Mouse (Mus musculus): Measurements from ENCODE around the gene Lyve1. TPM values are rescaled to one million over a fixed set of nuclear protein-coding genes. Genes with fewer than 3 reads are reported as not detected.
"Not testable (repeated sequence)": the region's sequence is repeated elsewhere in the genome, so short reads cannot be mapped to it uniquely, and the experiment has no call there.

Gene Lyve1
- polyA plus RNA-seq (2012; rRNA removed), result 0.38 and 1.1 TPM in 2 replicates

DNA sequence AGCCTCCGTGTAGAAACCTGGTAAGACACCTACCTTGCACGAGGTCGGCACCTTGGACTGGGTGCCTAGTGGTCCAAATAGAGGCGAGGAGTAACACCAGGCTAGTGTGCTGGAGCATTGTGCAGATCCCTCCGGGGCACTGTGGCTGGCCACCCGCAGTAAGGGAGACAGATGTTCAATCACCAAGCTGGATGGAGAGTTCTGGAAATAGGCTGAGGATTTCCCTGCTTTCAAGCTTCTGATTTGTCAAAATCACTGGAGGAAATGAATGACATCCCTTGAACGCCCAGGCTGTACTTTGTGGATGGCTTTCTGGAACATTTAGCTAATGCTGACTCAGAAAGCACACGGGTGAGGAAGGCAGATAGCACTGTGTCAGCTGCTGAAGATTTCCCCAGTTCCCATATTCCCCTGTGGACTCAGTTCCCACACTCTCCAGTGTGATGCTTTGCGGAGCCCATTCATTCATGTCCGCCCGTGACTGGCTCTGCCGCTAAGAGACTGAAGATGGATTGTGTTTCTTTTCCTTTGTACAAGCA, at the start of gene Lyve1:
TSS of gene Lyve1 (minus strand) at position 489 of the 539 bp plus-strand sequence.
- no peak for DNase-seq (ENCODE audit: extremely low spot score in 1 of 2, low spot score in 1 of 2)

DNA sequence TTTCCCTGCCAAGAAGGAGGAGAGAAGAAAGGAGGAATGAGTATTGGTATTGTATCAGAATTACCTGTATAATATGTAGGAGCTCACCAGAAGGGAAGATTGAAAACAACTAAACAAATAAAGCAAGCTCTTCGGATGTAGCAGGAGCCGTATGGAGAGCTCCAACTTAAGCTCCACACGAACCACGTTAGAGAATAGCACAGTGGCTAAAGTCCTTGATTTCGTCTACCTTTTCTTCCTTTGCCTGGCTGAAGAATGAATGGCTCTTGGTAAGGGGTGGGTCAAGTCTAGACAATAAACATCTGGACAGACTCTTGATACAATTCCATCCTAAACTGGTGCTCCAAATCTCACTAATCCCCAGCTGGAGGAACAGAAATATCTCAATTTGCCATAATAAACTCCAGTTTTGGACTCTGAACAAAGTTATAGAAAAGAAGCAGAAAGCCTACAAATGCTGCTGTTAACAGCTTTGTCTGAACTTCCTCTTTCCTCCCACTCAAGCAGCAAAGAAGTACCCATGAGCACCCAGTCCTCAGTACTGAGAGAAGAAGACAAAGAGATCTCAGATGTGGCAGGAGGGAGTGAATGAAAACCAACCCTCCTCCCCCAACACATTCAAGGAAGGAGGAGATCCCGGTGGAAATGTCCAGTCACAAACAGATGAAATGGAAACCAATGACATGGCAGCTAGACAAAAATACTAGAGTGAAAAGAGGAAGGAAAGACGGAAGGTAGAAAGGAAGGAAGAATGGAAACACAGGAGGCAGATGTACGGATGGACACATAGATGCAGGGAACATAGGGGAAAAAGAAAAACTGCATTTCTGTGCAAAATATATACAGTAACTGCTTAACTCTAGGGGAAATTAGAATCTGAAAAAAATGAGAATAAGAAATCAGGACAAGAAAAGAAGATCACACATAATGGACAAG, 45.4 kb upstream of the Lyve1 start:
- no peak for DNase-seq (ENCODE audit: extremely low spot score in 1 of 2, low spot score in 1 of 2)

DNA sequence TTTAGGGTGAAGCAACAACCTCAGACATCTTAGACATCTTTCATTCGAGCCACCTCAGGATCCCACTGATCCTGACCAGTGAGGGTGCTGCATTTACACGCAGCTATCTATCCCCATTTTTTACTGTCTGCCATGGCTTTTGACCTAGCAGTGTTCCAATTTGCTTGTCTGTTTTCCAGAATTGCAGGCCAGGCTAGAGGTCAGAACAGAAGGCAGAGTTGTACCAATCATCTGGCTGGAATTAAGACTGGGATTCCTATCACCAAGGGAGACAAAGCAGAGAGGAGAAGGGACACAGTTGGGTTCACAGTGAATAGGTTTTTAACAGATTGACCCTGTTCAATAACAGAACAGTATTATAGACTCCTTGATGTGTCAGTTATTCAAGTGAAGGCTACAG, 43.5 kb upstream of the Lyve1 start:
- DNase-seq (ENCODE audit: extremely low spot score in 1 of 2, low spot score in 1 of 2), result no peak

DNA sequence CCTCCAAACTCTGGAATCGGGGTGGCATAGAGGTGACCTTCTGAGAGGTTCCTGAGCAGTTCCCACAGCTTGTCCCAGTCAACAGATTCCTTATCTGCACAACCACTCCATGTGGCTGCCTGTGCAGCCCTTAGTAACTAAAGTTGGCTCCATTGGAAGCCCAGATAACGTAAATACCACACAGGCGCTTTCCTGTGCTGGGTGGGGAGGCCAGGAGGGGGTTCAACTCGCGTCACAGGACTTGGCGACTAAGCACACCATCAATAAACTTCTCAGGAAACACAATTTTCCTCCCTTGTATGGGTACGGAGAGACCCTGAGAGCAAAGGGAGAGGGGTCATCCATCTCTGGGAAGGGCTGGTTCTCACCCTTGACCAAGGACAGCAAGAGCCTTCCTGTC, 40.2 kb upstream of the Lyve1 start:
- no peak for DNase-seq (ENCODE audit: extremely low spot score in 1 of 2, low spot score in 1 of 2)

DNA sequence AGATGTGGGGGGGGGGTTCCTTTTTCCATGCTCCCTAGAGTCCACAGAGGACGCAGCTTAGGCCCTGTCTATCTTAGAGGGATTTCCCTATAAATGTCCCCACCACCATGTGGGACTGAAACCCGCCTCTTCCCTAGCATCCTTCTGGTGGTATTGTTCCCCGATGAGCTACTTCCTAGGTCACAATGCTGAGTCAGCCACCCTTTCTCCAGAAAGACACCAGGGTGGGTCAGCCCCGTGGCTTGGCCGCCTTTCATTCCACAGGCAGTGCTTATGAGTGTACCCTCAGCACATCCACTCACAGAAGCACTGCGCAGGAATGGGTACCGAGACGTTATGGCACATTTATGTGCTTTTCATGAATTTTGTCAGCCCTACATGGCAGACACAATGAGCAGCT, 34.2 kb upstream of the Lyve1 start:
- no peak for DNase-seq (ENCODE audit: extremely low spot score in 1 of 2, low spot score in 1 of 2)

DNA sequence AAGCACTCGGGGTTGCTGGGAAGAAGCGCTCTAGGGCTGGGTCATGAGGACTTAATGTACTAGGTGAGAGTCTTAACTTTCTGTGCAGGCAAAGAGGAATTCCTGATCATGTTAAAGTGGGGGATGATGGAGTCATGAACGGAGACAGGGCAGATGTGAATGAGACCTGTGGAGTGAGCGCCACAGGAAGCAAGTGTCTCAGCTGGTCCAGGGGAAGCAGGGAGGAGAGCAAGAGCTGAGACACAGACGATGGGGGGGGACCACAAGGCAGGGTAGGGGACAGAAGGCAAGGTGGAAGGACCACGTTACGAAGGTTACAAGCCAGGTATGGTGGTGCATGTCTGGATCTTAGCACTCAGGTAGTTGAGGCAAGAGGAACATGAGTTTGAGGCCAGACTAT, 33.4 kb upstream of the Lyve1 start:
- DNase-seq (ENCODE audit: extremely low spot score in 1 of 2, low spot score in 1 of 2), result no peak

DNA sequence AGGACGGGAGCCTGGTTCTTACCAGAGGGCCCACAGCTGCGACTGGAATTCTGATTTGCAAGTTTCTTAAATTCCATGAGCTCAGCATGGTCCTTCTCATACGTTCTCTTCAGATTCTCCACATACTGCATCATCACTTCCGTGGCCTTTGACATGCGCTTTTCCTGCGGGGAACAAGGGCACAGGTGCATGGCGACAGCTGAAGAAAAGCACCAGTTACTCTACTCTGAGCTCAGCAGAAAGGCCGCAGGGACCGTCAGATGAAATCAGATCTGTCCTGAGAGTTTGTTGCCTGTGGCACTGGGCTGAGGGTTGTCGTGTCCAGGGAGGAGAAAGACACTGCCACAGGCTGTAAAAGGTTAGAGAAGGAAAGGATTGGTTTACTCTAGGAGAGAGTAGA, 32.7 kb upstream of the Lyve1 start:
- not testable (repeated sequence) for DNase-seq (ENCODE audit: extremely low spot score in 1 of 2, low spot score in 1 of 2)

DNA sequence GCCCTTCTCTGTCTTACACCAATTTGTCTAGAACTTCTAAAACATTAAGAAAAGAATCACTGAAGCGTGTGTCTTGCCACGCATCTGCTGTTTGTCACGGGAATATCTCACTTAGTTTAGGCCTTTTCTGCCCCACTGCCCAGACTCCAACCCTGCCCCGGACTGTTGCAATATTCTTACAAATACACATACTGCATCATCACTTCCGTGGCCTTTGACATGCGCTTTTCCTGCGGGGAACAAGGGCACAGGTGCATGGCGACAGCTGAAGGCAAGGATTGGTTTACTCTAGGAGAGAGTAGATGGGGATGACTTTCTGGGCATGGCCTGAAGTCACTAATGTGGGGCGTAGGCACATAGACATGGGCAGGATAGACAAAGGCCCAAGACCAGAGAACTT, 31.6 kb upstream of the Lyve1 start:
- no peak for DNase-seq (ENCODE audit: extremely low spot score in 1 of 2, low spot score in 1 of 2)

DNA sequence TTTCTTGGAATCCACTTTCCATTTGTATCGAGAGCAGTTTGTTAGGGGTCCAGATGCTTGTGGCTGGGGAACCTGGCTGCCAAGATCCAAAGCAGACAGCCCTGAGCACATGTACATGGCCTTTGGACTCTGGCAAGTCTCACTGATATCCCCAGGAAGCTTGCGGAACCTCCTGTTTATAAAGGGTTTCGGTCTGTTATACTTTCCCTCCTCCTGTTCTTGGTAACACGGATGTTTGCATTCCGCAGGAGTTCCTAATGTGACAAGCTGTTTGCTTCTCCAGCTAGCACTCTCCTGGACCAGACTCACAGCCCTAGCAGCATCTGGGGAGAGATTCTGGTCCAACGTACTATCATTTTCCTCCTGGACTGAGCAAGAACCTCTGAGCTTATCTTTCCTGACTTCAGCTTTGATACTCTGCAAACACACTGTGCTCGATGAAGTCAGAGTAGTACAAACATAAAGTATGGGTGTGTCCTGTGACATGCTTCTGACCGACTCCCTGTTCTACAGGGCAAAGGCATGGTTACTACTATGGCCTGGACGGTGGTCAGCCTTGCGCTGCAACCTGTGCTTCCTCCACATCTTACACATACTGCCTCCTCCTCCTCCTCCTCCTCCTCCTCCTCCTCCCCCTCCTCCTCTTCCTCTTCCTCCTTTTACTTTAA, 31.0 kb upstream of the Lyve1 start:
- DNase-seq (ENCODE audit: extremely low spot score in 1 of 2, low spot score in 1 of 2), result no peak

DNA sequence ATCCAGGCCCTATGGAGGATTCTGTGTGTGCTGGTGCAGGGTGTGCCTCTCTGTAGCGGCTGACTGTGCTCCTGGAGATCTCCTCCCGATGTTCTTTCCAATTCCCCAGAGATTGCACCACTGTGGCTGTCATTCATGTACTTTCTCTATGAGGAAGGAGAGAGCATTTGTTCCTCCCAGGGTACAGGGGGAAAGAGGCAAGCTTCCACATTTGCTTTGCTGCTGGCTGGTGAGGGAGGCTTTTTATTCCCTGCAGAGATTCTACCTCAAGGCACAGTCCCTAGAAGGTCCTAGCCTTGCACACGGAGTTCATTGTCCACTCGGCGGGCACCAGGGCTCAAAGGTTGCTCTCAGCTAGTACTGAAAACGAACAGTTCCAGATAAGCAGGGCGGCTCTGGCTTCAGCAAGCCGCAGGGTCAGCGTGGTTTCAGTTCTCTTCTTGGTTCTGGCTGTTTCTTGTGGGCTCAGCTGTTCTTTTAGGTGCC, 28.5 kb upstream of the Lyve1 start:
- no peak for DNase-seq (ENCODE audit: extremely low spot score in 1 of 2, low spot score in 1 of 2)

DNA sequence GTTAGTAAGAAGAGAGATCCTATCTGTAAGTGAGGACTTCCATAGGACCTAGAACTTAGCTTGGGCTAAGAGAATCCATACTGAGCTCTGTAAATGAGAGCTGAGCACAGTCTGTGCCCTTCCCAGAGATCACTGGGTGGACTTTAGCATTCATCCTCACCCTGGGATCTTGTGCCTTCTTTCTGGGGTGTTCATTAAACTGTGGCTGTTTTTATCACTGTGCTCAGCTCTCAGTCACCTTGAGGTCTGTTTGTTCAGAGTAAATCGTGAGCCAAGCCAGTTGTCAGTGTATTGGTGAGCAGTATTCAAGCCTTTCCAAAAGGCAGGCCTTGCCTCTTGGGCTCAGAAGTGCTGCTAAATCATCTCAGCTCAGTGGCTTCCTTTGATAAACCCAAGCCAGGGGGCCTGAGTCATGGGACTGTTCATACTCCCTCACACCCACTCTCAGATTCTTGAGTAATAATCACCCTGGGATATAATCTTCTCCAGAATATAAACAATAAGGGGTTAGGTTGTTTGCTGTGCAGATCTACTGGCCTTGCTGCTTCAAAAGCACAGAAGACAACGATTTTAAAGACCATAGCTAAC, 18.8 kb upstream of the Lyve1 start:
- DNase-seq (ENCODE audit: extremely low spot score in 1 of 2, low spot score in 1 of 2), result no peak

DNA sequence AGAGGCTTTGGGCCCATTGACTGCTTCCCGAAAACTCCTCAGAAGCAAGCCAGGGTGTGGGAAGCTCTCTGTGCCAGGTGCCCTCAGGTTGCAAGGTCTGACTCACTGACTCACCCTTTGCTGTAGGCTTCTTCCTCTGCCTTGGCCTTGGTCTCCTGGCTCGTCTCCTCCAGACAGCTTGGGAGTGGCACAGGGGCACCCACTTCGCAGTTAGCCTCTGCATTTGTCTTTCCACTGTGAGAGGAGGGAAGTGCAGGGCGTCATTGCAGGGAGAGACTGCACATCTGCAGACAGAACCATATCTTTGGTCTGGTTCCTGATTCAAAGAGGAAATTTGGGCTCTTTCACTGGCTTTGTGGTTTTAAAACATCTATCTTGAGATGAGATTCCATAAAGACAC, 15.0 kb upstream of the Lyve1 start:
- DNase-seq (ENCODE audit: extremely low spot score in 1 of 2, low spot score in 1 of 2), result no peak

DNA sequence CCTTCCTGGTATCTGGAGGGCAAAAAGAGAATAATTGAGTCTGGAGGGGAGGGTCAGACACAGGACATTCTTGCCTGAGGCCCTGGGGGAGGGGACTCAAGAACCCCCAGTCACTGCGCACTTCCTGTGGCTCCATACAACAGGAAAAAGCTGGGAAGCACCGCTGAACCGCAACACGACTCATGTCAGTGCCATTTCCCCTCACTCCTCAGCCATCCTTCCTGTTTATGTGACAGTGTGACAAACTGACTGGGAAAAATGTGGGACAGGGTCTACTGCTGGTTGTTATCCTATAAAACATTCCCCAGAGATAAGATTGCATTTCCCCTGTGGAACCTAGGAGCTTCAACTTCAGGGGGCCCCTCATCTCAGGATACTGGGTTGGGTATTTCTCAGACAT, 13.9 kb upstream of the Lyve1 start:
- DNase-seq (ENCODE audit: extremely low spot score in 1 of 2, low spot score in 1 of 2), result no peak

DNA sequence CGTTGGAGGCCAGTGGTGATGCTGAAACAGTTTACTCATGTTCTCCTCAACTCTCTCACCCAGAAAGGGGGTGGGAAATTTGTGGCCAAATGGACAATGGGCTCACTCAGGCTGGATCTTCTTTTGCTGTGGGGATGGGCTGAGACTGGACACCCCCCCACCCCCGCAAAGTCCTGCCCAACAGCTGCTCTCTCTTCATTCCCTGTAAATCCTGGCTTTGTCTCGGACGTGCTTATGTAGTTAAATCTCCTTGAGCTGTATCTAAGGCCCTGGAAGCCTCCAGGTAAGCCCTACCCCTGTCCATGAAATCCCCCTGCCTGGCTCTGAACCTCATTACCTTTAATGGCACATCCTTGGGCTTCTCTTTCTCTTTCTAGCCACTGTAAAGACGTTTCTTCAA, 5.8 kb upstream of the Lyve1 start:
- DNase-seq (ENCODE audit: extremely low spot score in 1 of 2, low spot score in 1 of 2), result no peak

DNA sequence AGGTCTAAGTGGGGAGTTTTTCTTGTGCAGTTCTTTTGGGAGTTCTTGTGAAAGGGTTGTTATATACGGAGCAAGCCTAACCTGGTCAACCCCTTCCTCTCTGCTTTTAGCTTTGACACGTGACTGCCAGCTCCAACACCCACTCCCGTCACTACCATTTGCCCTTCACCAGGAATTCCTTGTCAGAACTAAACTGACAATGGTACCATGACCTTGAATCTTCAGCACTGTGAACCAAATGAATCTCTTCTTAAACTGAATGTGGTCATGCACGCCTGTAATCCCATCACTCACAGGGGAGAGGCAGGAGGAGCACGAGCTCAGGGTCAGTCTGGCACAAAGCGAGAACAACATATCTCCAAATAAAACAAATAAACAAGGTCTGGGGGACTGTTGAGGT, 4.1 kb upstream of the Lyve1 start:
- DNase-seq (ENCODE audit: extremely low spot score in 1 of 2, low spot score in 1 of 2), result no peak

DNA sequence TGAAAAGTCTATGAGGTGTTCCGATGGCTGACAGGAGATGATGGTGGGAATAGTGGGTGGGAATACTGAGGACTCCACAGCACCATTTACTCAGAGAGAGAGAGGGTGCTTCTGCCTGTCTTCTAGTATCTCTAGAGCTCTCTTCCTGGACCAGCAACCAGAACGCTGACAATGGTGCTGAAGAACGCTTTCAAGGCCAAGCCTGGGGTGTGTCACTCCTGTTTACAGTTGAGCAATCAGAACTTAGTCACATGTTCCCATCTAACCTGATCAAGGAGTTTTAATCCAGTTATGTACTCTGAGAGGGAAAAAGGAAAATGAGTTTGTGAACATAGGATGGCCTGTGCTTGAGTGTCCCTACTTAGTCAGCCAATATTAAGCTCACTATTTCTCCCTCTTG, 3.0 kb upstream of the Lyve1 start:
- no peak for DNase-seq (ENCODE audit: extremely low spot score in 1 of 2, low spot score in 1 of 2)

DNA sequence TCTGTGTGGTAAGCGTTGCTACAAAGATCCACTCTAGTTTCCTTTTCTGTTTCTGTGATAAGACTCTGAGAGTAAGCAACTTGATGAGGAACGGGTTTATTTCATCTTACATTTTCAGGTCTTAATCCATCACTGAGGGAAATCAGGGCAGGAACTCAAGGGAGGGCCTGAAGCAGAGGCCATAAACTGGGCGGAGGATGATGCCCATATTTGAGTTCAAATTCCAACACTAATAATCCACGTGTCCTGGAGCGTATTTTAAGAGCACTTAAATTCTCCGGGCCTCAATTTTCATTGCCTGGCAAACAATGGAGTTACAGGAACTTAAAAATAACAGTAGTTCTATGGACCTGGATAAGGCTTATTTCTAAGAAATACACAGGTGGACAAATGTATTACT, 2.5 kb upstream of the Lyve1 start:
- DNase-seq (ENCODE audit: extremely low spot score in 1 of 2, low spot score in 1 of 2), result no peak

DNA sequence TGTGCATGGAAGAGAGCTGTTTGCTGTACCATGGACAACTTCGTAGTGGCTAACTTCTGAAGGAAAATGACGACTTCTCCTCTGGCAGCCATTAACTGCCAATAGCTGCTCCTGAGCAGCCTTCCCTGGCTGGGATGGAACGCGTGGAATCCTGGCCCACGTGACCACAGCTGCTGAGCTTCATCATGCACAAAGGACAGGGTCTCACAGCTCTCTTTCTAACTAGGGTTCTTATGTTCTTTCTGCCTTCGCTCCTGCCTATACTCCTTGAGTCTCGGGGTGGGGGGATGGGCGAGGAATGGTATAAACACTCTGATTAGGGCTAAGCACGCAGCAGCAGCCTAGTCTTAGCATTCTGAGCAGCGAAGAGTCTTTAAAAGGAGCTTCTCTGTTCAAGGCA, 2.0 kb upstream of the Lyve1 start:
- DNase-seq (ENCODE audit: extremely low spot score in 1 of 2, low spot score in 1 of 2), result no peak

DNA sequence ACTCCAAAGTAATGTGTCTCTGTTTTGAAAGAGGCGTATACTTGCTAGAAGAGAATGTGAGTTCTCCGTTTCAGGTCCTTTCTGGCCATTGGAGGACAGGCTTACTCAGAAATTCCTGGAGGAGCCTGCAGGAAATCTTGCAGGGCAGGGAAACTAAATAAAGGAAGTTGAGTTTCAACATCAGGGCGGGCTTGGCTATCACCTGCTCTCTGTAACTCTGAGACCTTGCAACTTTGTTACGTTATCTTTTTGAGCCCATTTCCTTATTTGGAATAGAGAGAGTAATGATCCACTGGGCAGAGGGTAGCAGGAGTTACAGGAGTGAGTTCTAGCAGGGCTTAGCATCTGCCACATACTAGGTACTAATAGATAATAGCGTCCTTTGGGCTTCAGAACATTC, 2.9 kb downstream of the Lyve1 start:
- no peak for DNase-seq (ENCODE audit: extremely low spot score in 1 of 2, low spot score in 1 of 2)

DNA sequence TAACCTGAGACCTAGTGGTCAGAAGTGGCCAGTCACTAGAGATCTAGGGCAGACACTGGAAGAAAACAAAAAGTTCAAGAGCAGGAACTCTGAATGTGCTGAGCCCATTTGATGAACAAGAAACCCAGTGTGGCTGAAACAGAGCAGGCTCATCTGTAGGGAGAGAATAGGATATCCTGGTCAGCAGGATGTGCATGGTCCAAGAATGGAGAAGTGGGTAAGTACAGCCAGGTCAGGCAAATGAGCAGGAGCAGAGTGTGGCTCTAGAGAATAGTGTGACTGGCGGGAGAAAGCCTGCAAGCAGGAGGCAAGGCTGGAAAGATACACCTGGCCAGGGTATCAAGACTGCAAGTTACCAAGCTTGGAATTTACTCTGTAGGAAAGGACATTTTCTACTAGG, 7.4 kb downstream of the Lyve1 start:
- no peak for DNase-seq (ENCODE audit: extremely low spot score in 1 of 2, low spot score in 1 of 2)

DNA sequence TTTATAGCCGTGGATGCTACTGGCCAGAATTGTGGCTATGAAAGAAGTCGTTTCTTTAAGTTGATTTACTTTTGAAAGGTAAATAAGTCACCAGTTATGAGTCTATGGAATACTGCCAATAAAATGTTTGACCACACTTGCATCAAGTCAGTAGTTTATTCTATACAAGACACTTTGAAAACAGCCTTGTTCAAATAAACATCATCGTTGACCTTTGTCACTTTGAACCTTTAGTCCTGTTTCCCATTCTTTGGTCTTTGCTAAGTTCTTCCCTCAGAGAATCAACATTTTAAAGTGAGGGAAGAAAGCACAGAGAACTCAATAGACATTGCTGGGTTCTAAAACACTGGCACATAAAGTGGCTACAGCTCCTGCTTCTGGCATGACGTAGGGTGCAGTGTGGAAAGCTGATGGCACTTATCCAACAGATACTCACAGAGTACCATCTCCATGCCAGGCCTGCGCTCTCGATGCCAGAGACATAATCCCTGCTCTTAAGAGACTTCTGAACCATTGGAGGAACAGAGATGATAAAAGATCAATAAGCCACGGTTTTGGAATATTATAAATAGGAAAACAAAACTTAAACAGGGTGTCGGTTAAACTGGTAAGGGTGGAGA, 8.0 kb downstream of the Lyve1 start:
- DNase-seq (ENCODE audit: extremely low spot score in 1 of 2, low spot score in 1 of 2), result no peak

All from frontal cortex, adult 2 months (tissue).